Mouse (Mus musculus) myocyte (in vitro differentiated cells): ENCODE measurements around the gene H2-K1. TPM values are rescaled to one million over a fixed set of nuclear protein-coding genes. Genes with fewer than 3 reads are reported as not detected.

Experiments
- H3K27me3 ChIP-seq: one replicate; pipeline ENCODE4 v1.6.1; 2011; ENCODE audit not compliant: control insufficient read depth, insufficient read depth, insufficient read length
- H3K36me3 ChIP-seq: one replicate; pipeline ENCODE4 v1.6.1; 2011; ENCODE audit not compliant: control insufficient read depth, insufficient read depth
- H3K4me2 ChIP-seq: one replicate; pipeline ENCODE4 v1.6.1; 2011; ENCODE audit warnings: low read depth, control low read depth
- H3K4me3 ChIP-seq: one replicate; pipeline ENCODE4 v1.5.1; 2011; ENCODE audit warnings: mild to moderate bottlenecking, control low read depth, moderate library complexity
- H3K79me2 ChIP-seq: one replicate; pipeline ENCODE4 v1.6.1; 2011; ENCODE audit not compliant: control insufficient read depth, insufficient read depth
- H3ac ChIP-seq: one replicate; pipeline ENCODE4 v1.6.1; 2011; ENCODE audit not compliant: control insufficient read depth, insufficient read length
- CEBPB ChIP-seq: IDR thresholded peaks from 2 replicates; pipeline ENCODE4 v1.6.1; 2011; ENCODE audit warnings: mild to moderate bottlenecking, moderate library complexity; ENCODE audit not compliant: poor library complexity, insufficient read depth, severe bottlenecking
- E2F4 ChIP-seq: IDR thresholded peaks from one replicate; pipeline ENCODE4 v1.6.1; 2011; ENCODE audit warnings: mild to moderate bottlenecking, control low read depth, moderate library complexity; ENCODE audit not compliant: insufficient read depth
- MAX ChIP-seq: IDR thresholded peaks from one replicate; pipeline ENCODE4 v1.6.1; 2011; ENCODE audit warnings: low read depth, mild to moderate bottlenecking, control low read depth
- MYOD1 ChIP-seq, 3 experiments: IDR thresholded peaks; one replicate each; pipeline ENCODE4 v1.6.1; 2011; ENCODE audit warnings: control low read depth in 2 of 3, low read depth in 2 of 3, mild to moderate bottlenecking in 2 of 3, moderate library complexity in 1 of 3; ENCODE audit not compliant: insufficient read length in 2 of 3, control insufficient read depth in 1 of 3
- MYOG ChIP-seq, 3 experiments: IDR thresholded peaks; one replicate each; pipeline ENCODE4 v1.6.1; 2011; ENCODE audit warnings: control low read depth in 2 of 3, low read depth in 2 of 3, mild to moderate bottlenecking in 2 of 3; ENCODE audit not compliant: insufficient read length in 2 of 3, control insufficient read depth in 1 of 3, insufficient read depth in 1 of 3
- POLR2A ChIP-seq: IDR thresholded peaks from one replicate; pipeline ENCODE4 v1.6.1; 2011; ENCODE audit warnings: low read depth, mild to moderate bottlenecking, control low read depth, moderate library complexity; ENCODE audit not compliant: insufficient read length
- POLR2AphosphoS2 ChIP-seq: IDR thresholded peaks from one replicate; pipeline ENCODE4 v1.6.1; 2011; ENCODE audit warnings: low read depth, control low read depth; ENCODE audit not compliant: insufficient read length
- REST ChIP-seq: IDR thresholded peaks from one replicate; pipeline ENCODE4 v1.6.1; 2011; ENCODE audit warnings: mild to moderate bottlenecking, control low read depth, moderate library complexity; ENCODE audit not compliant: insufficient read depth, insufficient read length
- SRF ChIP-seq: IDR thresholded peaks from one replicate; pipeline ENCODE4 v1.6.1; 2011; ENCODE audit warnings: low read depth; ENCODE audit not compliant: control insufficient read depth, insufficient read length
- TCF12 ChIP-seq: IDR thresholded peaks from one replicate; pipeline ENCODE4 v1.6.1; 2011; ENCODE audit warnings: mild to moderate bottlenecking, control low read depth; ENCODE audit not compliant: poor library complexity, insufficient read depth, severe bottlenecking
- TCF3 ChIP-seq: IDR thresholded peaks from one replicate; pipeline ENCODE4 v1.6.1; 2011; ENCODE audit warnings: low read depth, control low read depth; ENCODE audit not compliant: insufficient read length
- USF1 ChIP-seq: IDR thresholded peaks from one replicate; pipeline ENCODE4 v1.6.1; 2011; ENCODE audit warnings: low read depth, mild to moderate bottlenecking, control low read depth, moderate library complexity
- polyA plus RNA-seq: library from polyadenylated mRNA; unstranded; fragments of >200 nt; fragmentation: generic; extraction: Trizol; gene quantifications from one replicate; pipeline ENCODE4 v1.2.1, GENCODE M21; 2012; ENCODE audit warnings: missing spikeins

Gene H2-K1
- polyA plus RNA-seq, 1 experiment = 89.2 TPM

DNA sequence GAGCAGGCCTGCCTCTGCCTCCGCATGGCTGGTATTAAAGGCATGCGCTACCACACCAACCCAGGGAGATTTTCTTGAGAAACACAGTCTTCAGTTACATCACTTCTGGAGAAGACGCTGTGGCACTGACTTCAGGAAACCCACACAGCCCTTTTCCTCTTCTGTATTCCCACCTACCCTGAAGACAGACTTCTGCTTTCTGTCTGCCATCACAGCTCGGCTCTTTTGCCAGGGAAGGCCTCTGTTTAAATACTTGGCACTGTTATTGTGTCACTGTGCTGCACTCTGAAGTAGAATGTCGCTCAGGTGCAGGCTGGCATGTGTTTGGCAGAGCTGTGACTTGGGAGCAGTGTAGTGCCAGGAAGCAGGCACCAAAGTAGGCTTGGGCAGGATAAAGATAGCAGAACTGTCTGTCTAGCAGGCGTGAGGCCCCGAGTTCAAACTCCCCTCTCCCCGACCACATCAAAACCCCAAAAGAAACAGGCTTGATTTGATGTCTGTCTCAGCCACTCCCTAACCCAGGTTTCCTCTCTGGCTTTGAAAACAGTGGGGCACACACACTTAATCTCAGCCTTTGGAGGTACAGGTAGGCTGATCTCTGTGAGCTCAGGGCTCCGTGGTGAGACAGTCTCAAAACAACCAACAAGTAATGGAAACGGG lies 52.6 kb downstream of the H2-K1 start:
- no peaks in the 10 kb centered on the region for H3K36me3 ChIP-seq
- H3K27me3 ChIP-seq = no peaks in the 10 kb centered on the region
- H3K4me2 ChIP-seq = no peak overlapping the region
- TF ChIP-seq MYOG (IDR thresholded peaks at IDR 0.05; ENCODE audit: control insufficient read depth in 1 of 3, insufficient read depth in 1 of 3, insufficient read length in 2 of 3, low read depth in 2 of 3) = no peak
- TF ChIP-seq SRF = no peak
- no peak for TF ChIP-seq USF1
- TF ChIP-seq POLR2A = no peak
- no peak for TF ChIP-seq REST
- TF ChIP-seq TCF3 = no peak
- TF ChIP-seq CEBPB = no peak
- no peak for TF ChIP-seq MAX
- TF ChIP-seq TCF12 = no peak
- no peak for TF ChIP-seq MYOD1 (IDR thresholded peaks at IDR 0.05; ENCODE audit: control insufficient read depth in 1 of 3, insufficient read length in 2 of 3, low read depth in 2 of 3)
- no peak for TF ChIP-seq POLR2AphosphoS2
- no peak for TF ChIP-seq E2F4
- H3K4me3 ChIP-seq = no peak overlapping the region
- no peak overlapping the region for H3ac ChIP-seq
- H3K79me2 ChIP-seq = no peaks in the 10 kb centered on the region

Other genes with a start within 250 kb of the H2-K1 start
- 126 TPM for gene Rab11b, start 239.8 kb downstream of the H2-K1 start, polyA plus RNA-seq
- gene Angptl4, start 218.5 kb downstream of the H2-K1 start, polyA plus RNA-seq = 42.8 TPM
- 8.3 TPM for gene Kank3, start 189.8 kb downstream of the H2-K1 start, polyA plus RNA-seq
- 6,768 TPM for gene Rps28, start 175.8 kb downstream of the H2-K1 start, polyA plus RNA-seq
- 614 TPM for gene Ndufa7, start 175.8 kb downstream of the H2-K1 start, polyA plus RNA-seq
- 83.1 TPM for gene Cd320, start 157.3 kb downstream of the H2-K1 start, polyA plus RNA-seq
- gene Gm7029, start 126.5 kb downstream of the H2-K1 start, polyA plus RNA-seq = not detected
- 32.2 TPM for gene Kifc1, start 109.7 kb downstream of the H2-K1 start, polyA plus RNA-seq
- gene Platr17, start 95.2 kb downstream of the H2-K1 start, polyA plus RNA-seq = 0.17 TPM
- 16.9 TPM for gene Daxx, start 90.9 kb downstream of the H2-K1 start, polyA plus RNA-seq
- 50.6 TPM for gene Tapbp, start 84.4 kb downstream of the H2-K1 start, polyA plus RNA-seq
- gene Zbtb22, start 84.4 kb downstream of the H2-K1 start, polyA plus RNA-seq = 31.6 TPM
- 20.1 TPM for gene Rgl2, start 70.8 kb downstream of the H2-K1 start, polyA plus RNA-seq
- gene Pfdn6, start 60.0 kb downstream of the H2-K1 start, polyA plus RNA-seq = 110 TPM
- 25.9 TPM for gene Wdr46, start 59.7 kb downstream of the H2-K1 start, polyA plus RNA-seq
- 1.2 TPM for gene B3galt4, start 48.9 kb downstream of the H2-K1 start, polyA plus RNA-seq
- gene Vps52, start 44.5 kb downstream of the H2-K1 start, polyA plus RNA-seq = 29.9 TPM
- gene Rps18, start 44.3 kb downstream of the H2-K1 start, polyA plus RNA-seq = 287 TPM
- gene Ring1, start 24.3 kb upstream of the H2-K1 start, polyA plus RNA-seq = 42.9 TPM
- 51.1 TPM for gene H2-Ke6, start 27.7 kb upstream of the H2-K1 start, polyA plus RNA-seq
- gene Slc39a7, start 31.3 kb upstream of the H2-K1 start, polyA plus RNA-seq = 207 TPM
- gene Rxrb, start 31.5 kb upstream of the H2-K1 start, polyA plus RNA-seq = 45.8 TPM
- gene Col11a2, start 39.1 kb upstream of the H2-K1 start, polyA plus RNA-seq = 0.94 TPM
- 0.07 TPM for gene H2-Oa, start 92.0 kb upstream of the H2-K1 start, polyA plus RNA-seq
- gene H2-DMa, start 119.2 kb upstream of the H2-K1 start, polyA plus RNA-seq = 7.2 TPM
- 90.1 TPM for gene Brd2, start 122.3 kb upstream of the H2-K1 start, polyA plus RNA-seq
- gene H2-DMb2, start 143.0 kb upstream of the H2-K1 start, polyA plus RNA-seq = not detected
- not detected for gene H2-DMb1, start 152.7 kb upstream of the H2-K1 start, polyA plus RNA-seq
- 0.62 TPM for gene Tap1, start 187.2 kb upstream of the H2-K1 start, polyA plus RNA-seq
- gene Psmb9, start 187.4 kb upstream of the H2-K1 start, polyA plus RNA-seq = 0.26 TPM
- gene Psmb8, start 197.4 kb upstream of the H2-K1 start, polyA plus RNA-seq = 0.44 TPM
- 5.3 TPM for gene Tap2, start 203.2 kb upstream of the H2-K1 start, polyA plus RNA-seq
- not detected for gene H2-Ob, start 238.6 kb upstream of the H2-K1 start, polyA plus RNA-seq